Mouse (Mus musculus): ENCODE results near the gene Adcy4. TPM values are rescaled to one million over a fixed set of nuclear protein-coding genes. Genes with fewer than 3 reads are reported as not detected.

The Adcy4 gene
- not detected for polyA plus RNA-seq (2014; fragmentation: Illumina TruSeq; extraction: RNeasy Lipid Tissue Mini Kit (QIAGEN cat#74804))

GRCm38 (mm10) chr14:55783958-55784235 is at the start of gene Adcy4:
Gene Adcy4 (minus strand): TSS chr14:55784095.

GRCm38 (mm10) chr14:55822991-55823762 is 39.3 kb upstream of the Adcy4 start, which contains the start of gene Nfatc4:
Gene Nfatc4 (plus strand): TSS chr14:55823144.

DNA sequence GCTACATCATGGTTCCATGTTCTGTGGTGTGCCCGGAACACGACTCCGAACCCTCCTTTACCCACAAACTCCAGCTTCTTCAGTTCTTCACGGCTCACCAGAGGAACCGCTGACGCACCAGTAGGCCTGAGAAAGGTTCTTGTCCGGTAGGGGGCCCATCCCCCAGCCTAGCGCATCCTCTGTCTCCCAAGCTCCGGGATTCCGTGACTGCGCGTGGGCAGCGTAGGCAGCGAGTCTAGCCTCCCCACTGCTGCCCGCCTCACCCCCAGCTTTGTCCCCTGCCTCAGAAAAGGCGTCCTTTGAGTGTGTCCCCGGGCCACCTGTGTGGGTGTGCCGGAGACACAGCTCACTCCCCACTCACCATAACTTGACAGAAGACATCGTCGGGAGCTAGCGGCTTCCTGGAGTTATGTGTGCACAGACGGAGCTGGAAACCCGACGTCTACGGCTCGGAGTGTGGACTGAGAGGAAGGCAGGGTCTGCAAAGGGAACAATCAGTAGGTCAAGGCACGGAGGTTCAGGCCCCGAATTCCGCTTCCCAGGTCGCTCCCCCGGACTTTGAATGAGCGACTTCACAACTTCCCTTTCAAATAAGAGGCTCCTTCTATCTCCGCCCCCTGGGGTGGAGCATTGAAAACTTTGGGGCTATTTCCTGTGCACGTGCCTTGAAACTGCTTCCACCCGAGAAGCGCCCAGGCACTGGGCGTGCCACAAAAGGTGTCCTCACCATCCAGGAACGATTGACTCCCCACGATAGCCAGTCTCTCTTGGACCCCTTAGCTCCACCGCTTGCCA is 4.6 kb upstream of the Adcy4 start, which contains the start of gene Ripk3:
Gene Ripk3, minus strand, starts transcription at position 610 of the 795 bp plus-strand sequence.

DNA sequence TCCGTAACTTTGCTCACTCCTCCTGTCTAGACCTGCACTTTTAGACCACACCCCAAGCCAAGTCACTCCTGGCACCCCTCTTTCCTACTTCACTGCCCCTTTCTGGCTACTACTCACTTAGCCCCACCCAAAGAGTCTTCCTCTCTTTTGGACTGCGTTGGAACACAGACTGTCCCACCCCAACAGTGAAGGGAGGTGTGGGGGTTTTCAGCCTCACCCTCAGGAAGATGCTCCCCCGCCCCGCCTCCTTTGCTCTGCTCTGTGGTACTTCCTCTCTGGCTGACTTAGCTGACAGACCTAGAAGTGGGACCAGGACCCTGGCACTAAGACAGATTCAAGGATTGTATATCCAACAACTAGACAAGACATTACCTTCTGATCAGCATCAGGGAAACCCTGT is 18.2 kb downstream of the Adcy4 start, which contains the start of gene Ltb4r1:
Gene Ltb4r1, plus strand, starts transcription at position 267 of the 400 bp plus-strand sequence.

DNA sequence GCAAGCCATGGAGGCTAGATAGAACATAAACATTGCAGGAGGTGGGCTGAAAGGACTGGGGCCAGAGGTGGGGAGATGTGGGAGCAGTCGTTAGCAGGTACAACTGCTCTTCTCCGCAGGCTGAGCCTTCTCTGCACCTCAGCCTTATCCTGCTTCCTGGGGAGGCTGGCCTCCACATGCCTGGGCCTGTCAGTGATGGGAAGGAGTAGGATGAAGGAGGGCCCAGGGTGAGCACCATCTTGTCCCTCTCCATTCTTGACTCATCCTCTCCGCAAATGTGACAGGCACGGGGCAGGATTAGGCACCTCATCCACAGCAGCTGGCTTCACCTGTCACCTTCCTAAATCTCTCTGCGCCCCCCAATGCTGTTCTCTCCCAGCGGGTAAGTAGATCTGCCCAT is 22.7 kb downstream of the Adcy4 start, which contains the start of gene Ltb4r2:
Gene Ltb4r2, plus strand, starts transcription at position 266 of the 400 bp plus-strand sequence.

DNA sequence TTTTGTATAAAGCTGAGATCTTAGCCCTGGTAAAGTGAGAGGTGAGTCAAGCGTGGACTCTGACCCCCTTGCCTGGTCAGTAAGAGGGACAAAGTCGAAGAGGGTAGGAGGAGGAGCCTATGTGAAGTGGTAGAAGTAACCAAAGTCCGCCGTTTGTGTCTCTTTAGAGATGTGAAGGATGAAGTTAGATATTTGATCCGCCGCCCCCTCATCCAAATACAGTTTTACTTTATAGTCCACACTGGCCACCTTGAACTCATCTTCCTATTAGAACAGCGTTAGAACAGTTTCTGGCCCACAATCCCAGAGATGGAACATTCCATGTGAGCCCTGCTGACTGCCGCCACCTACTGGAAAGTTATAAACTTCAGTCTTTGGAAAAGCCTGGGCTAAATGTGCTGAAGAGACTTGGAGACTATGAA is 25.5 kb downstream of the Adcy4 start, which contains the start of gene Cideb:
Gene Cideb, minus strand, starts transcription at position 96 of the 422 bp plus-strand sequence.

DNA sequence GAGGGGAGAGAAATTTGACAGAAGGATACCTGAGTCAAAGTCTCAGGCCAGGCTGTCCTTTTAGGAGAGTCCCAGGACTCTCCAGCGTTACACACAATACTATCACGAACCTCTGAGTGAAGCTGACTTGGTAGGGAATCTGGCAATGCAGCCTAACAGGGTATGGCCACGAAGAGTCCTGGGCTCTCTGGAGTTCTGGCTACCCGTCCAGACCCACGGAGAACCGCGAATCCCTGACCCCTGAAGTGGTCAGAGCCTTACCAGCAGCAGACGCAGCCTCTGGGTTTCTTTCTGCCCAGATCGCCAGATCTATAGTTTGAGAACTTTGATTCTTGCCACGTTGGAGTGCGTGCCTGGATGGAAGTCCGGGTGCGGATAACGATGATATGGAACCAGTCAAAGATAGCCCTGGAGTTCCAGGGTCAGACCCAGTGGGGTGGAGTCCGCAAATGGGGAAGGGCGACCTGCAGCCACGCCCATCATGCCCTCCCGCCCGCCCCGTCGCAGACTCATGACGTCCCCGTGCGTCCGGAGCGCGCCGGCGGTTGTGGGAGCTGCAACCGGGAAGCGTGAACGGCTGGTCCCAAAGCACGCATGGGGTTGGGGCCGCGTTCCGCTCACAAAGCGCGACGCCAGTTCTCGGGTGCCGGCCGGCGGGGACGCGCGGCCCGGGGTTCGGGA is 38.6 kb downstream of the Adcy4 start, which contains the start of the genes Dhrs1 and Nop9:
Gene Dhrs1, minus strand, starts transcription at position 511 of the 681 bp plus-strand sequence.
Gene Nop9, plus strand, starts transcription at position 514 of the 681 bp plus-strand sequence.

DNA sequence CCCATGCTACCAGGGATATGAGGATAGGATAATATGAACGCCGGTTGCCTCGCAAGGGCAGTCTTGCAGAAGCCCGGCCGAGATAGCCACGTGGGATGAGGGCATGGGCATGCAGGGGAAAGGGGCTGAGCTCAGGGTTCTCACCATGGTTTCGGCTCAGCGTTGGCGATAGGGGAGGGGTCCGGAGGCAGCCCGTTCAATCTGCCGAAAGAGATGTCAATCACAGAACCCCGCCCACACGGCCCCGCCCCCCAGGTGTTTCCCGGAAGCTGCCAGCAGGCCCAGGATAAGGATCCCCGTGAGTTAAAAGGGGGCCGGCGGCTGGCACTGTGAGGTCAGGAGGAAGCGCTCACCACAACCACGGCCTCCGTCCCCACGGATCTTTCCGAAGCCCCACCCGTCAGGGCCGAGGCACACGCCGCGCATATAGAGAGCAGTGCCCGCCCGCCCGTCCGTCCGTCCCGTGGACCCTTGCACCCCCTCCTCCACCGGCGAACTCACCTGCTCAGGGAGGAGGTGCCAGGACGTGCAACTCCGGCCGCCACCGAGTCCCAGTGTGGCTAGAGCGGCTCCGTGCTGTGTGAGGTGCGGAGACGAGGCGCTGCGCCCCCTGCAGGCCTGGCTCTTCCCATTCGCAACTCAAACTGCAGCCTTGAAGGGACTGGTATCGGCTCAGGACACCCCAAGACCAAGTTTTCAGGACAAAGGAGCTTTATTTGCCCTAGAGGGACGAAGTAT is 62.0 kb downstream of the Adcy4 start, which contains the start of gene Rabggta:
Gene Rabggta, minus strand, starts transcription at position 564 of the 738 bp plus-strand sequence.

Other genes starting within 250 kb of the Adcy4 start
- gene Pck2, start 243.8 kb downstream of the Adcy4 start, polyA plus RNA-seq (2014; fragmentation: Illumina TruSeq; extraction: RNeasy Lipid Tissue Mini Kit (QIAGEN cat#74804)): 10.0 TPM
- 8.8 TPM for gene Dcaf11, start 224.1 kb downstream of the Adcy4 start, polyA plus RNA-seq (2014; fragmentation: Illumina TruSeq; extraction: RNeasy Lipid Tissue Mini Kit (QIAGEN cat#74804))
- gene A730061H03Rik, start 223.7 kb downstream of the Adcy4 start, polyA plus RNA-seq (2014; fragmentation: Illumina TruSeq; extraction: RNeasy Lipid Tissue Mini Kit (QIAGEN cat#74804)): not detected
- gene Fitm1, start 208.5 kb downstream of the Adcy4 start, polyA plus RNA-seq (2014; fragmentation: Illumina TruSeq; extraction: RNeasy Lipid Tissue Mini Kit (QIAGEN cat#74804)): not detected
- gene Psme1, start 206.0 kb downstream of the Adcy4 start, polyA plus RNA-seq (2014; fragmentation: Illumina TruSeq; extraction: RNeasy Lipid Tissue Mini Kit (QIAGEN cat#74804)): 115 TPM
- 2.7 TPM for gene Emc9, start 198.8 kb downstream of the Adcy4 start, polyA plus RNA-seq (2014; fragmentation: Illumina TruSeq; extraction: RNeasy Lipid Tissue Mini Kit (QIAGEN cat#74804))
- gene Psme2, start 193.0 kb downstream of the Adcy4 start, polyA plus RNA-seq (2014; fragmentation: Illumina TruSeq; extraction: RNeasy Lipid Tissue Mini Kit (QIAGEN cat#74804)): 87.7 TPM
- 2.5 TPM for gene Rnf31, start 192.4 kb downstream of the Adcy4 start, polyA plus RNA-seq (2014; fragmentation: Illumina TruSeq; extraction: RNeasy Lipid Tissue Mini Kit (QIAGEN cat#74804))
- 37.8 TPM for gene Irf9, start 180.5 kb downstream of the Adcy4 start, polyA plus RNA-seq (2014; fragmentation: Illumina TruSeq; extraction: RNeasy Lipid Tissue Mini Kit (QIAGEN cat#74804))
- gene Rec8, start 166.1 kb downstream of the Adcy4 start, polyA plus RNA-seq (2014; fragmentation: Illumina TruSeq; extraction: RNeasy Lipid Tissue Mini Kit (QIAGEN cat#74804)): 0.77 TPM
- 11.5 TPM for gene Ipo4, start 148.1 kb downstream of the Adcy4 start, polyA plus RNA-seq (2014; fragmentation: Illumina TruSeq; extraction: RNeasy Lipid Tissue Mini Kit (QIAGEN cat#74804))
- gene Gm49378, start 146.2 kb downstream of the Adcy4 start, polyA plus RNA-seq (2014; fragmentation: Illumina TruSeq; extraction: RNeasy Lipid Tissue Mini Kit (QIAGEN cat#74804)): 0.60 TPM
- 44.3 TPM for gene Tm9sf1, start 140.3 kb downstream of the Adcy4 start, polyA plus RNA-seq (2014; fragmentation: Illumina TruSeq; extraction: RNeasy Lipid Tissue Mini Kit (QIAGEN cat#74804))
- not detected for gene Tssk4, start 133.9 kb downstream of the Adcy4 start, polyA plus RNA-seq (2014; fragmentation: Illumina TruSeq; extraction: RNeasy Lipid Tissue Mini Kit (QIAGEN cat#74804))
- gene Mdp1, start 123.6 kb downstream of the Adcy4 start, polyA plus RNA-seq (2014; fragmentation: Illumina TruSeq; extraction: RNeasy Lipid Tissue Mini Kit (QIAGEN cat#74804)): 13.6 TPM
- gene Gmpr2, start 112.2 kb downstream of the Adcy4 start, polyA plus RNA-seq (2014; fragmentation: Illumina TruSeq; extraction: RNeasy Lipid Tissue Mini Kit (QIAGEN cat#74804)): 28.1 TPM
- gene Nedd8, start 112.0 kb downstream of the Adcy4 start, polyA plus RNA-seq (2014; fragmentation: Illumina TruSeq; extraction: RNeasy Lipid Tissue Mini Kit (QIAGEN cat#74804)): 46.6 TPM
- 11.2 TPM for gene Tinf2, start 102.3 kb downstream of the Adcy4 start, polyA plus RNA-seq (2014; fragmentation: Illumina TruSeq; extraction: RNeasy Lipid Tissue Mini Kit (QIAGEN cat#74804))
- gene Tgm1, start 70.2 kb downstream of the Adcy4 start, polyA plus RNA-seq (2014; fragmentation: Illumina TruSeq; extraction: RNeasy Lipid Tissue Mini Kit (QIAGEN cat#74804)): not detected
- 0.40 TPM for gene Rabggta, start 61.8 kb downstream of the Adcy4 start, polyA plus RNA-seq (2014; fragmentation: Illumina TruSeq; extraction: RNeasy Lipid Tissue Mini Kit (QIAGEN cat#74804))
- 8.2 TPM for gene Dhrs1, start 38.4 kb downstream of the Adcy4 start, polyA plus RNA-seq (2014; fragmentation: Illumina TruSeq; extraction: RNeasy Lipid Tissue Mini Kit (QIAGEN cat#74804))
- 6.1 TPM for gene Nop9, start 38.4 kb downstream of the Adcy4 start, polyA plus RNA-seq (2014; fragmentation: Illumina TruSeq; extraction: RNeasy Lipid Tissue Mini Kit (QIAGEN cat#74804))
- gene Cideb, start 25.6 kb downstream of the Adcy4 start, polyA plus RNA-seq (2014; fragmentation: Illumina TruSeq; extraction: RNeasy Lipid Tissue Mini Kit (QIAGEN cat#74804)): not detected
- gene Ltb4r2, start 22.7 kb downstream of the Adcy4 start, polyA plus RNA-seq (2014; fragmentation: Illumina TruSeq; extraction: RNeasy Lipid Tissue Mini Kit (QIAGEN cat#74804)): not detected
- gene Ltb4r1, start 18.1 kb downstream of the Adcy4 start, polyA plus RNA-seq (2014; fragmentation: Illumina TruSeq; extraction: RNeasy Lipid Tissue Mini Kit (QIAGEN cat#74804)): not detected
- gene Ripk3, start 4.8 kb upstream of the Adcy4 start, polyA plus RNA-seq (2014; fragmentation: Illumina TruSeq; extraction: RNeasy Lipid Tissue Mini Kit (QIAGEN cat#74804)): not detected
- gene Nfatc4, start 39.0 kb upstream of the Adcy4 start, polyA plus RNA-seq (2014; fragmentation: Illumina TruSeq; extraction: RNeasy Lipid Tissue Mini Kit (QIAGEN cat#74804)): 3.0 TPM
- 1.1 TPM for gene Nynrin, start 69.9 kb upstream of the Adcy4 start, polyA plus RNA-seq (2014; fragmentation: Illumina TruSeq; extraction: RNeasy Lipid Tissue Mini Kit (QIAGEN cat#74804))
- gene Cbln3, start 100.3 kb upstream of the Adcy4 start, polyA plus RNA-seq (2014; fragmentation: Illumina TruSeq; extraction: RNeasy Lipid Tissue Mini Kit (QIAGEN cat#74804)): 0.14 TPM
- 13.0 TPM for gene Khnyn, start 100.9 kb upstream of the Adcy4 start, polyA plus RNA-seq (2014; fragmentation: Illumina TruSeq; extraction: RNeasy Lipid Tissue Mini Kit (QIAGEN cat#74804))
- gene Sdr39u1, start 116.2 kb upstream of the Adcy4 start, polyA plus RNA-seq (2014; fragmentation: Illumina TruSeq; extraction: RNeasy Lipid Tissue Mini Kit (QIAGEN cat#74804)): 8.0 TPM
- 2.9 TPM for gene Cma1, start 160.6 kb upstream of the Adcy4 start, polyA plus RNA-seq (2014; fragmentation: Illumina TruSeq; extraction: RNeasy Lipid Tissue Mini Kit (QIAGEN cat#74804))
- not detected for gene Cma2, start 166.9 kb upstream of the Adcy4 start, polyA plus RNA-seq (2014; fragmentation: Illumina TruSeq; extraction: RNeasy Lipid Tissue Mini Kit (QIAGEN cat#74804))
- not detected for gene Mcpt1, start 233.9 kb upstream of the Adcy4 start, polyA plus RNA-seq (2014; fragmentation: Illumina TruSeq; extraction: RNeasy Lipid Tissue Mini Kit (QIAGEN cat#74804))
- gene Mcpt9, start 246.4 kb upstream of the Adcy4 start, polyA plus RNA-seq (2014; fragmentation: Illumina TruSeq; extraction: RNeasy Lipid Tissue Mini Kit (QIAGEN cat#74804)): not detected